Mouse (Mus musculus): ENCODE measurements at regions not wholly inside any gene's neighbourhood (a gene's known extent, or its start where the extent isn't known, plus 50 kb on each side); places are given as distances from the start of the nearest gene placed in this dataset.
A peak's percentile ranks its signal among the peaks of the same experiment; 100 is the strongest.

DNA sequence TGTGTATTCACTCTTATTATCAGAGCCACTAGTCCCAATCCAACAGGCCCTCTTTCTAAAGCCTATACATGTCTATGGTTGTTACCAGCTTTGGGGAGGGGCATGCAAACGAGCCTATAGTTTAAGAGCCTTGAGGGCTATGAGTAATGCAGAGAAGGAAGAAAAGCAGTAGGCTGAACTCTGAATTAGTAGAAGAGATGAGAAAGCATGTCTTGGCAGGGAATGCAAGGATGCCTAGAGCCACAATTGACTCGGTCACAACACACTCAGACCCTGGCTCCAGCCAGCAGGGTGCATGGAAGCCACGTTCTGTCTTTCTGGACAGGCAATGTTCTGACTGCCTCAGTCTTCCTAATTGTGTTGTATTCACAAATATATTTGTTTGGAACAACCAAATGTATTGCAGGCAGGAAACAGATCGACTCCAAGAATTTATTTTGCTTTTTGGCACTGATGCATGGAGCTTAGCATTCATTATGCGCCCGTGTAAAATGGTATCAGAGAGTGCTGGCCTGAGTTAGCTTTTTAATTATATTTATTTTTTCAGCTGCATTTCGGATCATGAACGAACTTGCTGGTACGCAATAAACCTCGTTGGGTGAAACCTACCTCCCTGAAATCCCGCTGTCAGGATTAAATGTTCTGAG lies 110.2 kb downstream of the Rybp start:
- DNase-seq, result no peak

GRCm38 (mm10) chr6:100170711-100171348 lies 116.5 kb downstream of the Rybp start:
- DNase-seq, result peak; percentile 35

- no peak for DNase-seq
Observed at GRCm38 (mm10) chr6:100167321-100167720, 120.0 kb downstream of the Rybp start.

GRCm38 (mm10) chr6:100165746-100166145 lies 121.5 kb downstream of the Rybp start:
- DNase-seq, result no peak

GRCm38 (mm10) chr6:100164162-100164561 lies 123.1 kb downstream of the Rybp start:
- DNase-seq, result no peak

GRCm38 (mm10) chr6:100163814-100164130 lies 123.5 kb downstream of the Rybp start:
- no peak for DNase-seq

GRCm38 (mm10) chr6:100162961-100163813 lies 124.1 kb downstream of the Rybp start:
- peak; percentile 97 for DNase-seq

DNA sequence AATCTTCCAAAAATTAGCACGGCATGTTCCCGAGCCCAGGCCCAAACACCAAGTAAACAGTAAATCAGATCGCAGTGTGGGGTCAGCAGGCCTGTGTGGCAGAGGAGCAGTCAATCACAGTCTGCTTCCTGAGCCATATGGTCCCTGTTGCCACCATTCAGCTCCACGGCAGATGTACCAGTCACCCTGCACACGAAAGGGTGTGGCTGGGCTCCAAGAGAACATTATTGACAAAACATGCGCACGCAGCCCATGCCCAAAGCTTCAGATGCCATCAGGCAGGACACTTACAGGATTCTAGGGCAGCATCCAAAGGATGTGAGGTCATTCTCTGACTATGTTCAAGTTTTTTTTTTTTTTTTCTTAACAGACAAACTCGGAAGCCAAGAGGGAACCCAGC lies 126.6 kb downstream of the Rybp start:
- DNase-seq, result no peak

DNA sequence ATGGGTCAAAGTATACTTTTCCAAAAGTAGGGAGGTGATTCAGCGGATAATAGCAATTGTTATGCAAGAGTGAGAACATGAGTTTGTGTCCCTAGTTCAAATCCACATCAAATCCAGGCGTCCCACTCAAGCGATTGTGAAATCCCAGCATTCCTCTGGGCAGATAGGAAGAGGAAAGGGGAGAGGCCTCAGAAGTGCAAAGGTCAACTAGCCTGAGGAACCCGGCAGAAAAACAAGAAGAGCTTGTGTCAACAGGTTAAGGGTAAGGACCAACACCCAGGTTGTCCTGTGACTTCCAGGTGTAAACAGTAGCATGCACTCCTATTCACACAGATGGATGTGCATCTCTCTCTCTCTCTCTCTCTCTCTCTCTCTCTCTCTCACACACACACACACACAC lies 127.5 kb downstream of the Rybp start:
- no peak for DNase-seq

DNA sequence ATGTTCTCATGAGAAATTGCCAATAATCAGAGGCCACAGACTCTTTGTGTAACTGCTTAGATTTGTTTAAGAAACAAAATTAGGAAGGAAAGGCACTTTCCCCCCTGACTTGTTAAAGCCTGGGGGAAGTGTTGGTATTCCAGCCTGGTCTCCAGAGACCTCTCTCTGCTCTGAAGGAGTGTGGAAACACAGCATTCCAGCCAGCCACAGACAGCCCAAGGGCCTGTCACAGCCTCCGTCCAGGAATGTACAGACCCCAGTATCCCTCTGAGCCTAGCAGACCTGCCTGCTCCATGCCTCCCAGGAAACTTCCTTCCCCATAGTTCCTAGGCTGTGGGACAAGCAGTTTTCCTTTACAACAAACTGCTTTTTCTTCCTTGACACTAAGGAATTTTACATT lies 128.0 kb downstream of the Rybp start:
- DNase-seq, result no peak

DNA sequence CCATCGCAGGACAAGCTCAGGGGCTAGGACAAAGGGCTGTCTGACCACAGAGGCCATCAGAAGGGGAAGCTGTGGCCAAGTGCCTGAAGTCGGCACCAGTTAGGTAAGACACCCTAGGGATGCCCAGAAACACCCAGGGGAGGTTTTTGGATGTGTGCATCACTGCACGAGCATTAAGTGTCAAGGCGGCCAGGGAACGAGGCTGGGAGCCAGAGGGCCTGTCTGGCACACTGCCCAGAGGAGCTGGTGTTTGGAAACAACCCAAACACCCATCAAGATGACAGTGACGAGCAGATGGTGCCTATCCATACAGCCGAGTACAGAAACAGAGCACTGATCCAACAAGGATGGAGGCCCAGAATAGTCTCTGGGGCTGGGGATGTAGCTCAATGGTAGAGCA lies 130.0 kb downstream of the Rybp start:
- DNase-seq, result no peak

GRCm38 (mm10) chr6:100156163-100156562 lies 131.1 kb downstream of the Rybp start:
- no peak for DNase-seq

DNA sequence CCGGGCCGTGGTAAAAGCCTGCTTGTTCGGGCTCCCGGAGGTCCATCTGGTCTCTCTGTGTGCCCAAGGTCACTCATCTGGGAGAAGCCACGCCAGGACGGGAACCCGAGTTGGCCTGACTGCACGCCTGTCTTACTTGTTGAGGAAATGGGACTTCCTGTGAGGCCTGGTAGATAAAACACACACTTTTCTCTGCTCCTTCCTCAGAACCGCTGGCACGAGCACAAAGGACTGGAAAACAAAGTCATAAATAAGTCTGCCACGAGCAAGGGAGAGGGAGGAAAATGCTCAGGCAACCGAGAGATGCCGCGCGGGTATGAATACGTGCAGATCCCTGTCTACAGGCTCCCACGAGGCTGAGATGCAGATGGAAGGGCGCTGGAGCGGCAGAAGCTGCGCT lies 131.6 kb downstream of the Rybp start:
- DNase-seq, result no peak

- DNase-seq, result no peak
Observed at GRCm38 (mm10) chr6:100151447-100151846, 135.8 kb downstream of the Rybp start.

GRCm38 (mm10) chr6:100150703-100151208 lies 136.5 kb downstream of the Rybp start:
- DNase-seq, result no peak

GRCm38 (mm10) chr6:100149458-100149852 lies 137.8 kb downstream of the Rybp start:
- DNase-seq, result peak; percentile 85

GRCm38 (mm10) chr6:100148751-100149457 lies 138.4 kb downstream of the Rybp start:
- no peak for DNase-seq

GRCm38 (mm10) chr6:100146360-100146935 lies 140.8 kb downstream of the Rybp start:
- DNase-seq, result no peak

DNA sequence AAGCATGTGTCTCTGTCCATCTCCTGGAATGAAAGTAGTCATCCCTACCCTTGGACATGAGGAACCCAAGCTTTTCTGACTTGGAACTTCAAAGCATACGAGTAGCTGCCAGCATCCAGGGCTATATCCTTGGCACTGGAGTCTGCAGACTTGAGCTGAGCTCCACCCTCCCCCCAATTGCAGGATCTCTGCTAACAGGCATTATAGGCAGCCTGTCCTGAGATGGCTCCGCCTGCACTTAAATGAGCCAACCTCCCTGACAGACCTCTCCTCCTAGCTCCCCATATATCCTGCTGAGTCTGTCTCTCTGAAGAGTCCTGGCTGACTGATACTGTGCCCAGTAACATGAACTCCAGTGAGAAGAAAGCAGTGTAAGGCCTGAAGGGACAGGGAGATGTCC lies 141.4 kb downstream of the Rybp start:
- DNase-seq, result no peak

DNA sequence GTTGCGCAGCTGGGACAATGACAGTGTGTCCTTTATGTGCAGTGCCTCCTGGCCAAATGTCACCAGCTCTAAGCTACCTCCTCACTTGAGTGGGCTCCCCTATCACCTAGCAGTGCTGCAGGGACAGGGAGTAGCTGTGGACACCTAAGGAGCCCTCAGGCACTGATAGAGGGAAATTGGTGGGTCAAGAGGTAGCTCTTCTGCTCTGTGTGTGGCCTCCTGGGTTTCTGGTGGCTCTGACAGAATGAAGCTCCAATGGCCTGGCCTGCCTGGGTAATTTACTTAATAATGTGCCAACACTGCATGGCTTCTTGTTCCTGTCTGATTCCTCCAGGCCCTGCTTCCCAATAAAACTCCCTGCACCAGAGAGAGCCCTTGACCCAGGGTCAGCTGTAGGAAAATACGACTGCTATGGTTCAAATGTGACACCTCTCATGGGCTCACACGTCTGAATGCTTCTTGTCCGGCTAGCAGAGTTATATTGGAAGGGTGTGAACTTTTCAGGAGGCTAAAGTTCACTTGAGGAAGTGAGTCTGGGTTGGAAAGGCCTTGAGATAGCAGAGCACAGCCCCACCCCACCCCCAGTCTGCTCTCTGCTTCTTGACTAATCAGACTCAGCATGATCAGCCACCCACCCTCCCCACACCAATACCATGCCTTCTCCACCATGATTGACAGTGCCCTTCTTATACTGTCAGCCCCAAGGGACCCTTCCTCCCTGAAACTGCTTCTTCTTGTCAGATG lies 142.6 kb downstream of the Rybp start:
- DNase-seq, result no peak

DNA sequence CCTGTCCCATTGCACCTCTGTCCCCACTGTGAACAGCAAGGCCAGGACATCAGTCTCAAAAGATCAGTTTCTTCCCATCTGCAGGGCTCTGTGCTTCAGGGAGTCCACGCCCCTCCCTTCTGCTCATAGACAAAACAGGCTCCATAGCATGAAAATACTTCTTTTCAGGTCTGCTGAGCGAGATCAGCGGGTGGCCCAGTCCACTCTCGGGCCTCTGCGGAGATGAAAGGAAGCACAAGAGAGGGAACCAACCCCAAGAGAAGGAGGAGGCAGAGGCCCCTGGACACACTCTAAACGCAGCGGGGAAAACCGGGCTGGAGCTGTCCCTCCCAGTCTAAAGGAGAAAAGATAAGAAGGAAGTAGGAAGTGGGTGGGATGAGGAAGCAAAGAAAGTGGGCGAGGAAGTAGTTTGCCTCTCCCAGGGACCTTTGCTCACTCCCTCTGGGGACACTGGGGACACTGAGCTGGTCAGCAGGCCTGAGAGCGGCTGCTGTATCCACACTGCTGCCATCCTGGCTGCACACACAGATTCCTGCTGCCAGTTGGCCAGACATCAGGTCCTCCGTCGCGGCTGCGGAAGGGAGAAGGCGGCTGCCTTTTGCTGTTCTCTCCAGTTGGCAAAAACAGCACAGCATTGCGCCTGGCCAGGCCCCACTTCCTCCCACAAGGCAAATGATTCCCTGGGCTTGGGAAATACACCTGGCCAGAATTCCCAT lies 143.5 kb downstream of the Rybp start:
- peak; percentile 83 for DNase-seq

Data from cerebellum, adult 9-10 months (tissue).